Mouse (Mus musculus) embryonic fibroblast, embryonic 13.5 days (primary cell): ENCODE data around the gene Igfbp2.

ENCODE experiments used
- CTCF ChIP-seq: IDR thresholded peaks from 2 replicates; pipeline ENCODE4 v1.5.1; 2011; ENCODE audit warnings: mild to moderate bottlenecking, control low read depth, low read length, moderate library complexity, borderline replicate concordance; ENCODE audit not compliant: insufficient read depth
- POLR2A ChIP-seq: IDR thresholded peaks from 2 replicates; pipeline ENCODE4 v1.6.1; 2011; ENCODE audit warnings: low read depth, mild to moderate bottlenecking, control low read depth, low read length, moderate library complexity

GRCm38 (mm10) chr1:72878473-72879318 is 54.4 kb downstream of the Igfbp2 start:
- no peak for TF ChIP-seq POLR2A
- no peak for TF ChIP-seq CTCF
